Mouse (Mus musculus): ENCODE measurements at regions not wholly inside any gene's neighbourhood (a gene's known extent, or its start where the extent isn't known, plus 50 kb on each side); places are given as distances from the start of the nearest gene placed in this dataset.

DNA sequence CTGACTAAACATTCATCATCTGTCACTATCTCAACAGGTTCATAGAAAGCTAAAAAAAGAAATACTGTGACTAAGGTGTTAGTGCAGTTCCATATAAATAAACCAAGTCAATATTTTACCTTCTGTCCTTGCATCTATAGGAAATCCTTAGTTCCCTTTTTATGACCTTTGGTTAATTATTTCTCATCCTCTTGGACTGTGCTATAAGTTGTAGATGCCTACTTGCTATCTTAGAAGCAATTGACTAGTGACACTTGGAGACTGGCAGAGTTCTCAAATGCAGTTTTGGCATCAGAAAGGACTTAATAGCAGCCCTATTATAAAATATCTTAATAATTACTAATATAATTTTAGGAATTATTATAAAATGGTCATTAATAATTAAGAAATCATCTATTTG, 654.3 kb downstream of the Lrriq3 start:
- no peak for DNase-seq (ENCODE audit: extremely low read depth)
- peaks cover 14% of the 10 kb centered on the region for H3K9me3 ChIP-seq (replicated peaks; ENCODE audit: low read length)
- H3K4me2 ChIP-seq (ENCODE audit: insufficient read depth, low read depth, poor library complexity, severe bottlenecking): no peak overlapping the region
- in situ Hi-C loops (cut with MboI; ENCODE audit: low pct_ligation_motif_present, low pct_unique_long_range_greater_than_20kb, low sequenced_read_pairs): no loop called here
- no peaks in the 10 kb centered on the region for H3K79me2 ChIP-seq (replicated peaks; ENCODE audit: control insufficient read depth, extremely low read depth, insufficient read depth, poor library complexity, severe bottlenecking)
- TF ChIP-seq MXI1 (IDR thresholded peaks at IDR 0.05; ENCODE audit: low read depth, low read length) (no peak), E2F4 (IDR thresholded peaks at IDR 0.05; ENCODE audit: insufficient replicate concordance, low read depth, low read length) (no peak), JUND (conservative IDR thresholded peaks at IDR 0.05; ENCODE audit: low read depth, low read length) (no peak), POLR2A (IDR thresholded peaks at IDR 0.05; ENCODE audit: low read depth, low read length) (no peak), POLR2AphosphoS2 (IDR thresholded peaks at IDR 0.05; ENCODE audit: low read depth, low read length) (no peak), MAZ (IDR thresholded peaks at IDR 0.05; ENCODE audit: low read depth, low read length) (no peak), BHLHE40 (IDR thresholded peaks at IDR 0.05; ENCODE audit: low read depth, low read length) (no peak), HCFC1 (IDR thresholded peaks at IDR 0.05; ENCODE audit: low read depth, low read length) (no peak), NELFE (IDR thresholded peaks at IDR 0.05; ENCODE audit: low read depth, low read length) (no peak), CHD2 (IDR thresholded peaks at IDR 0.05; ENCODE audit: low read length) (no peak), UBTF (IDR thresholded peaks at IDR 0.05; ENCODE audit: low read depth, low read length) (no peak), TCF12 (IDR thresholded peaks at IDR 0.05; ENCODE audit: low read depth, low read length) (no peak), MAFK (IDR thresholded peaks at IDR 0.05; ENCODE audit: insufficient replicate concordance, low read length) (no peak), SIN3A (IDR thresholded peaks at IDR 0.05; ENCODE audit: low read length) (no peak), TBP (conservative IDR thresholded peaks at IDR 0.05; ENCODE audit: low read depth, low read length) (no peak)
- no peak overlapping the region for H3K4me3 ChIP-seq (replicated peaks in 1 of 3; ENCODE audit: low read depth in 2 of 3, low read length in 2 of 3, poor library complexity in 1 of 3)
- H3K36me3 ChIP-seq (replicated peaks in 1 of 2; ENCODE audit: control insufficient read depth in 1 of 2, insufficient read depth in 1 of 2, low read length in 1 of 2): no peaks in the 10 kb centered on the region
- dilution Hi-C loops (cut with MboI; ENCODE audit: extremely low pct_ligation_motif_present, extremely low pct_unique_long_range_greater_than_20kb, low sequenced_read_pairs): no loop called here
- no peak overlapping the region for H3K27ac ChIP-seq (ENCODE audit: insufficient read depth, low read depth)
- no peaks in the 10 kb centered on the region for H3K27me3 ChIP-seq (replicated peaks)
- H3K4me1 ChIP-seq (ENCODE audit: control insufficient read depth in 1 of 2, insufficient read depth in 2 of 2): no peaks in the 10 kb centered on the region
- H3K9ac ChIP-seq (ENCODE audit: insufficient read depth, low read depth): no peak overlapping the region

DNA sequence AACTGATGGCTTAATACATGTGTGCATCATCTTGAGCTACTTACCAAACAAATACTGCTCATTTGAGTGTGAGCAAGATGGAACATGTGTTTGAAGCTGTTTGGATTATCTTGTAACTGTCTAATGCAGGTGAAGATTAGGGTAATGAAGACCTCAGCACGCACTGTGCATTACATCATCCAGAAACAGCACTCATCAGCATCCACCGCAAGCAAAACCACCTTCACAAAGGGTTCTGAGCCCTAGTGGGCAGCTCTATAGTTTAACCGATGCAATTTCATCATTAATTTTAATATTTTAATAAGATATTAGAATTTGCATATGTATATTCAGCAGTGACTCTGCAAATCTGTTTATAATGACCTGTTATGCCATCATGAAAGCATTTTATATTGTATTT, 664.1 kb downstream of the Lrriq3 start:
- Histone ChIP-seq H3K27me3 (replicated peaks) (no peaks in the 10 kb centered on the region), H3K36me3 (replicated peaks in 1 of 2; ENCODE audit: control insufficient read depth in 1 of 2, insufficient read depth in 1 of 2, low read length in 1 of 2) (no peaks in the 10 kb centered on the region), H3K27ac (ENCODE audit: insufficient read depth, low read depth) (no peak overlapping the region), H3K9ac (ENCODE audit: insufficient read depth, low read depth) (no peak overlapping the region), H3K4me1 (ENCODE audit: control insufficient read depth in 1 of 2, insufficient read depth in 2 of 2) (no peaks in the 10 kb centered on the region), H3K4me3 (replicated peaks in 1 of 3; ENCODE audit: low read depth in 2 of 3, low read length in 2 of 3, poor library complexity in 1 of 3) (no peak overlapping the region), H3K9me3 (replicated peaks; ENCODE audit: low read length) (no peaks in the 10 kb centered on the region), H3K4me2 (ENCODE audit: insufficient read depth, low read depth, poor library complexity, severe bottlenecking) (no peak overlapping the region), H3K79me2 (replicated peaks; ENCODE audit: control insufficient read depth, extremely low read depth, insufficient read depth, poor library complexity, severe bottlenecking) (no peaks in the 10 kb centered on the region)
- in situ Hi-C loops (cut with MboI; ENCODE audit: low pct_ligation_motif_present, low pct_unique_long_range_greater_than_20kb, low sequenced_read_pairs): no loop called here
- dilution Hi-C loops (cut with MboI; ENCODE audit: extremely low pct_ligation_motif_present, extremely low pct_unique_long_range_greater_than_20kb, low sequenced_read_pairs): no loop called here
- DNase-seq (ENCODE audit: extremely low read depth): no peak
- TF ChIP-seq HCFC1 (IDR thresholded peaks at IDR 0.05; ENCODE audit: low read depth, low read length) (no peak), ETS1 (conservative IDR thresholded peaks at IDR 0.05; ENCODE audit: low read depth, low read length) (no peak)

All from CH12.LX (cell line).